In genomic region chrX:36977863-36978262, GRCm38 (mm10) we compare ENCODE assay signal across 34 mouse cellular contexts.
"Had no signal": no experiment of that assay in that cellular context is flagged by ENCODE, and none has a peak within 500 bp of the region (broad histone marks: within the 10 kb centered on the region; RNA-seq: fewer than 3 reads in every experiment).

No protein-coding gene starts in this region.

- DNase-seq: heart, postnatal 10 days; heart, postnatal 14 days; heart, postnatal 36 days; heart, postnatal 4 days; kidney, adult 11 months; kidney, adult 18-20 months; kidney, adult 2 months; kidney, adult 8-10 months; kidney, postnatal 10 days; kidney, postnatal 14 days; kidney, postnatal 25 days; kidney, postnatal 36 days; kidney, postnatal 4 days; layer of hippocampus, adult 9-11 months; layer of hippocampus, postnatal 36 days had no signal

- H3K9ac ChIP-seq: heart, embryonic 12.5 days; heart, embryonic 13.5 days; heart, embryonic 15.5 days; hindbrain, embryonic 12.5 days; hindbrain, embryonic 13.5 days; hindbrain, embryonic 14.5 days; hindbrain, embryonic 15.5 days; intestine, embryonic 15.5 days; kidney, embryonic 15.5 days had no signal

- H3K27me3 ChIP-seq: heart, embryonic 12.5 days; heart, embryonic 13.5 days; heart, embryonic 15.5 days; hindbrain, embryonic 12.5 days; hindbrain, embryonic 13.5 days; hindbrain, embryonic 15.5 days; intestine, embryonic 15.5 days; kidney, embryonic 15.5 days had no signal

- H3K9me3 ChIP-seq: heart, embryonic 10.5 days; heart, embryonic 12.5 days; heart, embryonic 13.5 days; heart, embryonic 15.5 days; hindbrain, embryonic 10.5 days; hindbrain, embryonic 12.5 days; hindbrain, embryonic 13.5 days; hindbrain, embryonic 15.5 days; intestine, embryonic 15.5 days; kidney, embryonic 15.5 days had no signal

- H3K4me1 ChIP-seq: heart, embryonic 10.5 days; hindbrain, embryonic 10.5 days; hindbrain, embryonic 12.5 days; hindbrain, embryonic 15.5 days; intestine, embryonic 15.5 days; kidney, embryonic 15.5 days had no signal

- H3K4me3 ChIP-seq: heart, embryonic 10.5 days; heart, embryonic 12.5 days; heart, embryonic 13.5 days; heart, embryonic 15.5 days; hindbrain, embryonic 10.5 days; hindbrain, embryonic 12.5 days; hindbrain, embryonic 13.5 days; hindbrain, embryonic 15.5 days; intestine, embryonic 15.5 days; kidney, embryonic 15.5 days; layer of hippocampus, adult 2 months had no signal

- H3K36me3 ChIP-seq: heart, embryonic 10.5 days; heart, embryonic 12.5 days; heart, embryonic 13.5 days; heart, embryonic 15.5 days; hindbrain, embryonic 10.5 days; hindbrain, embryonic 12.5 days; hindbrain, embryonic 13.5 days; hindbrain, embryonic 15.5 days; intestine, embryonic 15.5 days; kidney, embryonic 15.5 days had no signal

- H3K4me2 ChIP-seq: heart, embryonic 11.5 days; heart, embryonic 12.5 days; heart, embryonic 13.5 days; heart, embryonic 15.5 days; hindbrain, embryonic 12.5 days; hindbrain, embryonic 13.5 days; hindbrain, embryonic 14.5 days; hindbrain, embryonic 15.5 days; intestine, embryonic 15.5 days; kidney, embryonic 15.5 days had no signal

- H3K27ac ChIP-seq: heart, embryonic 10.5 days; heart, embryonic 13.5 days; heart, embryonic 15.5 days; hindbrain, embryonic 10.5 days; hindbrain, embryonic 12.5 days; hindbrain, embryonic 13.5 days; hindbrain, embryonic 14.5 days; hindbrain, embryonic 15.5 days; hindbrain, postnatal 0 days; intestine, embryonic 15.5 days; kidney, embryonic 15.5 days; kidney, postnatal 0 days; layer of hippocampus, adult 2 months had no signal

- ATAC-seq: hindbrain, embryonic 16.5 days; hindbrain, postnatal 0 days; inflammation-experienced regulatory T-cells, adult 6 months; intestine, embryonic 15.5 days; intestine, embryonic 16.5 days; intestine, postnatal 0 days had no signal
